Mouse (Mus musculus) ES-E14 (cell line): Measurements from ENCODE around the gene Commd1.

Experiments used
- CHD2 ChIP-seq: IDR thresholded peaks from 2 replicates; pipeline ENCODE4 v1.6.1; 2014; ENCODE audit warnings: mild to moderate bottlenecking, low read depth, low read length, inconsistent platforms
- HCFC1 ChIP-seq: IDR thresholded peaks from 2 replicates; pipeline ENCODE4 v1.6.1; 2012; ENCODE audit warnings: low read length, inconsistent platforms, borderline replicate concordance; ENCODE audit not compliant: insufficient read depth
- MAFK ChIP-seq: IDR thresholded peaks from 2 replicates; pipeline ENCODE4 v1.6.1; 2014; ENCODE audit warnings: mild to moderate bottlenecking, low read depth, low read length, inconsistent platforms; ENCODE audit not compliant: insufficient read depth
- ZC3H11A ChIP-seq: IDR thresholded peaks from 2 replicates; pipeline ENCODE4 v1.6.1; 2012; ENCODE audit warnings: low read depth, mild to moderate bottlenecking, inconsistent platforms, low read length, borderline replicate concordance
- ZNF384 ChIP-seq: IDR thresholded peaks from 2 replicates; pipeline ENCODE4 v1.6.1; 2012; ENCODE audit warnings: low read depth, low read length, inconsistent platforms

GRCm38 (mm10) chr11:23024169-23024568 is 42.0 kb upstream of the Commd1 start:
- TF ChIP-seq HCFC1 (no peak), ZC3H11A (no peak), ZNF384 (no peak), CHD2 (no peak), MAFK (no peak)
